Mouse (Mus musculus) testis, adult 2 months (tissue): ENCODE results near the gene Ppm1l.

Experiments used
- CTCF ChIP-seq: fragments of 200-500 bp; IDR thresholded peaks from 2 replicates; pipeline ENCODE4 v1.5.1; 2012; ENCODE audit warnings: low read depth, mild to moderate bottlenecking, inconsistent platforms, low read length, moderate library complexity; ENCODE audit not compliant: control insufficient read depth, insufficient read depth, insufficient replicate concordance
- POLR2A ChIP-seq: fragments of 200-500 bp; IDR thresholded peaks from 2 replicates; pipeline ENCODE4 v1.6.1; 2012; ENCODE audit warnings: low read depth, mild to moderate bottlenecking, inconsistent platforms, low read length, moderate library complexity; ENCODE audit not compliant: control insufficient read depth

DNA sequence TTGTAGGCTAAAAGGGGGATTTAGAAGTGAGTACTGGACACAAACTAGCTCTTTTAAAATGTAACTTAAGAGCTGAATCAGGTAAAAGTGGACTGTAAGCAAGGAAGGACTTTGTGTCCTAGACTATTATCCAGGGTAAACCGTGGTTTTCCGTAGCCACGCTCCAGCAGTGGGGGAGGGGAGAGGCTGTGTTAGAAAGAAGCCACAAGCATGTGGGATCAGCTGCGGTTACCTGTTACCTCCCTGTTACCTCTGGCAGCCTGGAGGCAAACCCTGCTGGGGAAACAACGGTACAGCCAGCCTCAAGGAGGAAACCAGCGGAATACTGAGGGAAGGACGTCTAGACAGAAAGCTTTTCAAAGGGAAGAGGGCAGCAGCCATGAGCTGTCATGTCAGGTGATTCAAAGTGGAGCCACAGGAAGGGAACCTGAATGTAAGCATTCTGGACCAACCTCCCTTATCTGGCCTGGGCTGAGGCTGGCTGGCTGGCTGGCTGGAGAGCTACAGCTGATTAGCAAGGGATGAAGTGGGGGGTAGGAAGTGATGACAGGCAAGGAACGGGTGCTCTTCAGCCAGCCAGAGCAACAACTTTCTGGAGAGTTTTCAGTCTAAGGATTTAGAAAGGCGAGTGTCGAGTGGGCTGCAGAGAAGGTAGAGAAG lies 271.6 kb downstream of the Ppm1l start:
- TF ChIP-seq CTCF (no peak), POLR2A (no peak)
